Mouse (Mus musculus): ENCODE data around the gene Smurf2.
"Not testable (repeated sequence)": the region's sequence is repeated elsewhere in the genome, so short reads cannot be mapped to it uniquely, and the experiment has no call there.

Smurf2 gene

DNA sequence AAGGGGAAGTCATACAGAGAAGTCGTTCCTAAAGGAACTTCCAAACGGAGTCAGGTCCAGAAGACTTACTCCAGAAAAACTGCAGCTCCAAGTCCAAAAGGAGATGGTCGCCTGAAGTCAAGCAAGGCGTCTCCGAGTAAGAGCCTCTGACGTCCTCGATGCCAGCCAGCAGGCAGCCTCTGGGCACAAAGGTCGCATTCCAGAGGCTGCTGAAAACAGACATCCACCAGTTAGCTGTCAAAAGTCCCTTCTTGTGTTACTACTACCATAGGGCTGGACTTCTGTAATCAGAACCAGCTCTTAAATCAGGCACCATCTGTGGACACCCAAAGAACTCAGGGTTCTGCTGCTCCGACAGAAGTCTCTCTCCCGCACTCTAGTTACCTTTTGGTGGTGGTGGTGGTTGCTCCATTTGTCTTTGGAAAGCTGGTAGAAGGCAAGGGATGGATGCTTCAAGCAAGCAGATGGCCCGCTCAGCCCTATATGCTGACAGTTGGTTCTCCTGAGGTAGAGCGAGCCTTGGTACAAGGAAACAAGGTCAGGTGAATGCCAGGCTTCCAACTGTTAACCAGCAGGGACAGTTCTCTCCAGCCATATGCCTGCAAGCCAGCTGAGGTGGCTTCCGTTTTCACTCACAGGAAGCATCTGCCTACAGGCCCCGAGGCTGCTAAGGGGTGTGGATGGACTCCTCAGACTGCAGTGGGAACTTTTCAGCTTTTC is 105.8 kb downstream of the Smurf2 start:
- no peak for DNase-seq (ENCODE audit: low read depth, low spot score)

DNA sequence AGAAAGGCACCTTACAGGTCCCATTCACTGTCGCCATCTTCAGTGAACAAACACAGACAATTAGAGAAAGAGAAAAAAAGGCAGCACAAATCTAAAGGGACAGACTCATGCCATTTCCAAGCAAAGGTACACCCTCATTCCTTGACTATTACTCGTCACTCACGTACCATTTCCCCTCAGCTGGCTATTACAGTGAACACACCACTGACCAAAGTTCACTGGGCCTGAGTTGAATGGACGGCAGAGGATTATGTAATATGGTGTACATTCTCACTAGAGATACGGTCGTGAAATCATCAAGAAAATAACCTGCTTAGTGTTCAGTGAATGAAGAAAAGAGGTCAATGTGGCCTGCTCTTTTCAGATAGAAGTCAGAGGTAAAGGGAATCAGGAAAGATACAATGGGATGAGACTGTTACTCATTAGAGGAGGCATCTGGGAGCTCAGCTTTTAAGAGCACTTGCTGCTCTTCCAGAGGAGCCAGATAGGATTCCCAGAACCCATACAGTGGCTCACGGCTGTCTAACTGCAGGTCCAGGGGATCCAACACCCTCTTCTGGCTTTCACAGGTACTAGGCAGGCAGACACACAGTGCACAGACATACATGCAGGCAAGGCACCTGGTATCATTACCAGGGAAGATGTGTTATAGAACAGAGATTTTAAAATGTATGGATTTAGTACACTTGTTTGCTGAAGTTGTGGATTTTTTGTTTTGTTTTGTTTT is 107.9 kb downstream of the Smurf2 start:
- DNase-seq (ENCODE audit: low read depth, low spot score) = no peak

DNA sequence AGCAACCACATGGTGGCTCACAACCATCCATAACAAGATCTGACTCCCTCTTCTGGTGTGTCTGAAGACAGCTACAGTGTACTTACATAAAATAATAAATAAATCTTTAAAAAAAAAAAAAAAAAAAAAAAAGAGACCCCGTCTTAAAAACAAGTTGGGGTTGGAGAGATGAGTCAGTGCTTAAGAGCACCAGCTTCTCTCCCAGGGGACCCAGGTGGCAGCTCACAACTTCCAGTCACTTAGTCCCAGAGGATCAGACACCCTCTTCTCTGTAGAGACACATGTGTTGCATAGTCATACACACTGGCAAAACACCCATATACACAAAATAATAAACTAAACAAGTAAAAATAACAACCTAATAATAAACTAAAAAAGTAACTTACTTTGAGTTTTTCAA is 113.1 kb downstream of the Smurf2 start:
- not testable (repeated sequence) for DNase-seq (ENCODE audit: low read depth, low spot score)

DNA sequence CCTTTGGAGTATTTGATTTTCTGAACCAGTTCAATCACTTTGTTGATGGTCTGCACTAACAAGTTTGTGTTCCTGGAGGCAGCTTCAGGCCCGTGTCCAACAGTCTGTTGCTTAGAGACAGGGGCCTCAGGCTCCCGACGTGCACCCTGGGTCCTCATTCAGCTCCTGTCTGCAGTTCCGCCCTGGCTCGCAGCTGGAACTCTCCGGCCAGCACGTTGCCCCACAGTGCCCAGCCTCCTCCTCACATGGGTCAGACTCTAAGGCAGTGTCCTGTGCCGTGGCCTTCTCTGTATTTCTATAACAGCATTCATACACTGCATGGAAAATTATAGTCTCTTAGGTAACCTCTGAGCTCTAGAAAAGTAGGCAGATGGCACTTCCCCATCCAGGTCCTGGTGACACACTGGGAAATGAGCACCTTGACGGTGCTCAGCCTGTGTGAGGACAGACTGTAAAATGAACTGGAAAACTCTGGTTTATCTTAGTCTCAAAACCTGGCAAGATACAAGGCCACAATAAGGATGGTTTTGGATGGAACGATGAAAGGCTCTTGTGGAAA is 118.4 kb downstream of the Smurf2 start:
- no peak for DNase-seq (ENCODE audit: low read depth, low spot score)

DNA sequence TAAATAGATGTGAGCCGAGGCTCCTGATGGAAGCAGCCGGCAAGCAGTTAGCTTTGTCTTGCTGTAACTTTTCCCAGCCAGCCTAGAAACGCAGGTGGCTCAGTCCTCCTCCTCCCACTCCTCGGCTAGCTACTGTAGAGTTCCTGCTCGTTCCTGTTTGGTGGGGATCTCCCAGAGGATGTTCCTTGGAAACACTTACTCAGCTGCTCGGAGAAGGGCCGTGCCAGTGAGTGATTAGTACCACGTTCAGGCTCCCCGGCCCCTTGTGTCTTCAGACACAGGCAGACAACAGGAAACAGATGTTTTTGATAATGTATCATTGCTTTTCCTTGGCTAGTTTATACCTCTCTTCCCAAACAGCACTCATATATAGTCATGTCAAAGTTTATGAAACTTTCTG is 124.8 kb downstream of the Smurf2 start:
- no peak for DNase-seq (ENCODE audit: low read depth, low spot score)

DNA sequence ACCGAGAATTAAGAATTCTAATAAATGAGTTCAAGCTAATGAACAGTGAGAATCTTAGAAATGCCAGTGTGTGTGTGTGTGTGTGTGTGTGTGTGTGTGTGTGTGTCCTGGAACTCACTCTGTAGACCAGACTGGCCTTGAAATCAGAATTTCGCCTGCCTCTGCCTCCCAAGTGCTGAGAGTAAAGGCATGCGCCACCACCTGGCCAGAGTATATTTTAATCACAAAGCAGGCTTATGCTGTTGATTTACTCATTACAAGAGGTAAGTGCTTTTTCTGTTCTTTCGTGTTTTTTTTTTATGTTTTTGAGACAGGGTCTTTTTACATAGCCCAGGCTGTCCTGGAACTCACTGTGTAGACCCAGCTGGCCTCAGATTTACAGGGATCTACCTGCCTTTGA is 126.7 kb downstream of the Smurf2 start:
- DNase-seq (ENCODE audit: low read depth, low spot score) = no peak

DNA sequence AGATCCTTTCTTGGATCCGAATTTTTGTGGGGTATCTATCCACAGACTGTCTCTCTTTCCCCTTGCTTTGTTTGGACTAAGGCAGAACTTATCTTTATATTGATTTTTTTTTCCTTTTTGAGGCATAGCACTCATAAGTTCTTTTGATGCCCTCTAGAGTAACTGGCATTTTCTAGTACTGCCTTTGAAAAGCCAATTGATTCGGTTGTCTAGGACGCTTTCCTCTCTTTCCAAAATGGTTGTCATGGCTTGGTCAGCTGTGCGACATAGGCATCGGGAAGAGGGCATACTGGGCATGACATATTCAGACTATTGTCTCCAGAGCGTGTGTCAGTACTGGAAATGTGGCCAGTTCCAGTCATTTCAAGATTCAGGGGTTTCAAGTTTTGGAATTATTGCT is 130.9 kb downstream of the Smurf2 start:
- DNase-seq (ENCODE audit: low read depth, low spot score) = no peak

DNA sequence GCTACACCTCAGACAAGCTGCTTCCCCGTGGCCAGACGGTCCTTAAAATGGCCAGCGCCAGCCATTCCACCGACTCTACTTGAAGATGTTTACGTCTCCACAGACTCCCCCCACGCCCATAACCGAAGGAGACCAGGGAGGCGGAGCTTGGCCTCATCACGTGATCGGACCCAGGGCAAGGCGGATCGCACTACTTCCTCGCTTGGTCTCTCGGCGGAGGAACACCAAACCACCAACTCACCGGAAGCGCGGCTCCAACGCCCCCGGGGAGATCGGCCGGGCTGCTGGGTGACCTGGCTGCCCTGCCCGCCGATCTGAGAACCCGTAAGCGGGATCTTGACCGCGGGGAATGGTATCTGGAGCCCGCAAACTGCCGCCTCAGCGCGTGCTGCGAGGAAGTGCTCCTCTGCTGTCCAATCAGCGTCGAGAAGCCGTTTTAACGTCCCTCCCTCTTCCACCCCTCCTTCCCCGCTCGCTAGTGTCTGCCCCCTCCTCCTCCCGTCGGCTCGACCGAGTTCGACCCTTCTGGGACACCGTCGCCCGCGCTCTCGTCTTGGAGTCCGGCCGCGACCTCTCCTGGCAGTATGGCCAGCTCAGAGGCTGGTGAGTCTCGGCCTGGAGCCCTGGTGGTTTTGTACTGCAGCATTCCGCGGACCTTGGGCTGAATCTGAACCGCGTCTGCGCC is 131.6 kb downstream of the Smurf2 start, which contains the start of the genes Ddx5 and Cep95:
Ddx5 (minus strand) TSS at position 411 of the 685 bp plus-strand sequence.
Cep95 (plus strand) TSS at position 478 of the 685 bp plus-strand sequence.
- DNase-seq (ENCODE audit: low read depth, low spot score) = peak; percentile 97

DNA sequence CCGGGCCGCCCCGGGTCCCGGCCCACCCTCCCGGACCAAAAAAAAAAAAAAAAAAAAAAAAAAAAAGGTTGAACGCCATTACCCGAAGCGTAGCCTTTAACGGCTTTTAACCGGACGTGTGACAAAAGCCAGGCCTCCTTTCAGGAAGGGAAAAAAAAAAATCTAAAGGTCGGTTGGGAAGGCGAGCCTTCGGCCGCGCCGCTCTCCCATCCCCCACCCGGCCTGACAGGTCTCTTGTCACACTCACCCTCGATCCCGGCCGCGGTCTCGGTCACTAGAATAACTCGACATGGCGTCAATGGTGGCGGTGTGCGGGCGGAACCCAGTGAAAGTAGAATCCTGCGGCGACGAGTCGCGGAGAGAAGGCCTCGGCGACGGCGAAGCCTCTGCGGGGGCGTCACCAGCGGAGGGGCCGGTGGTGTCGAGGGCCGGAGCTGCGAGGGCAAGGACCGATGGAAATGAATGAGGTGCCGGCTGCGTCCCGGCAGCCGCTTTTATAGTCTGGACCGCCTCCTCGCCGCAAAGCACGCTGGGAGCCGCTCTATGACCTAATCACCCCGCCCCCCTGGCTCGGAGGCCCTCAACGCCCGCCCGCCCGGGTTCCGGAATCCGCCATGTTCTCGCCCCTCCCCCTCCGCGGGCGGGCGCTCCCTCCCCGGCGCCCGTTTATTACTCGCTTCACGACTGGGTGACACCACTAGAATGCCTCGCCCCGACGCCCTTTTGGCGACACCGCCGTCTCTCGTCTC is 132.3 kb downstream of the Smurf2 start:
- DNase-seq (ENCODE audit: low read depth, low spot score) = peak; percentile 96

DNA sequence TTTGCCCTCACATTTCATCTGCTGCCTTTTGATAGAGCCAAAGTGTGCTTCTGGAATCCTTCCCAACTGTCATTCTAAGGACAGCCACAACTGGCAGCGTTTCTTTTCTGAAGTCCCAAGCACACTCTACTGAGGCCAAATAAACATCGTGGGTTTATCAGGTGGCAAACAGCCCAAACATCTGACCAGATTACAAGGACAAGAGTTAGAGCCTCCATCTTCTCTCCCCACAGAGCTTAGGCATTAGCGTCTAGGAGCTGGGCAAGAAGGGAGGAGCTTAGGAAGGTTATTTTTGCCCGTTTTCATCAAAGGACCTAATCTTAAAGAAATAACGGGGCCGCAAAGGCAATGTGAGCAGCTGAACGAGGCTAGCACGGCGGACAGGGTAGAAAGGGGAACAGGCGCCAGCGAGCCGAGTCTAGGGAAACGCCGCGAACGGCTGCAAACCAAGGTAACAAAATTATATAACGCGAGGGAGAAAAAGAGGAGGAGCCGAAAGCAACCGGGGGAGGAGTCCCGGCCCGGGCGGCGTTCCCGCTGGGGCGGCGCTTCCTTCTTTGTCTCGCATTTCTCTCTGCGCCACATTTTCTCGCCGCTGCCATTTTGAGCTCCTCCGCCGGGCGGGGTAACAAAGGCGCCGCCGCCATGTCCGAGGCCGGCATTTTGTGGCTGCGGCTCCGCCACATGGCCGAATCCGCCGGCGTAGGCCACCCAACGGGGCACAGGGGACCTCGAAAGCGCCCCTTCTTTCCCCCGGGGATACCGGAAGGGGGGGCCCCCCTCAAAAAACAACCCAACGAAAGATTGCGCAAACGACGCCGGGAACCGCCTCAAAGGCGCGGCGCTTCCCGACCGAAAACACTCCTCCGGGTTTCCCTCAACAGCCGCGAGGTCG is 133.1 kb downstream of the Smurf2 start:
- peak; percentile 81 for DNase-seq (ENCODE audit: low read depth, low spot score)

DNA sequence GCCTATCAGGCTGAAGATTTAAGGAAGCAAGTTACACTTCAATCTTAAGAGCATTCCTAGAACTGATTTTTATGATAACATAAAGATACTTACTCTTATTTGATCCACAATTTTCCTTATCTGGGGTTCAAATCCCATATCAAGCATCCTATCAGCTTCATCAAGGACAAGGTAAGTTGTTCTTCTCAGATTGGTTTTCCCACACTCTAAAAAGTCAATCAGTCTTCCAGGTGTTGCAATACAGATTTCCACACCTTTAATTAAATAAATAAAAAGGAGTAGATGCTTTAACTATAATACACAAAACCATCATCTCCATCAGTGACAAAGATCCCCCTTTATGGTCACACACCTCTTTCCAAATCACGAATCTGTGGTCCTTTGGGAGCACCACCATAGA is 135.5 kb downstream of the Smurf2 start:
- no peak for DNase-seq (ENCODE audit: low read depth, low spot score)

DNA sequence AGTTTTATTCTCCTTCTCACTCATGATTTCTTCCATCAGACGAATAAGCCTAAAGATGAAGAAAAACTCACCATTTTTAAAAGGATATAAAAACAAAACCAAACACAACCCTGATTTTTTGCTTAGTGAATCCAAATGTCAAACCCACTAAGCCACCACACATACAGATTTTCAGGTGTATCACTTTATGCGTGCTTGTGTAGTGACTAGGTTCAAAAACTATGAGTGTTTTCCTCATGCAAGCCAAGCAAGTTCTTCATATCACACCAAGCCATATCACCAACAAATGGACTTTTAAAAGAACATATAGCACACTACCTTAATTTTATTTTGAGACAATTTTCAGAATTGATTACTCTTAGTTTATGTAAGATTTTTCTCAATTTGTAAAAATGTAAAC is 136.0 kb downstream of the Smurf2 start:
- no peak for DNase-seq (ENCODE audit: low read depth, low spot score)

DNA sequence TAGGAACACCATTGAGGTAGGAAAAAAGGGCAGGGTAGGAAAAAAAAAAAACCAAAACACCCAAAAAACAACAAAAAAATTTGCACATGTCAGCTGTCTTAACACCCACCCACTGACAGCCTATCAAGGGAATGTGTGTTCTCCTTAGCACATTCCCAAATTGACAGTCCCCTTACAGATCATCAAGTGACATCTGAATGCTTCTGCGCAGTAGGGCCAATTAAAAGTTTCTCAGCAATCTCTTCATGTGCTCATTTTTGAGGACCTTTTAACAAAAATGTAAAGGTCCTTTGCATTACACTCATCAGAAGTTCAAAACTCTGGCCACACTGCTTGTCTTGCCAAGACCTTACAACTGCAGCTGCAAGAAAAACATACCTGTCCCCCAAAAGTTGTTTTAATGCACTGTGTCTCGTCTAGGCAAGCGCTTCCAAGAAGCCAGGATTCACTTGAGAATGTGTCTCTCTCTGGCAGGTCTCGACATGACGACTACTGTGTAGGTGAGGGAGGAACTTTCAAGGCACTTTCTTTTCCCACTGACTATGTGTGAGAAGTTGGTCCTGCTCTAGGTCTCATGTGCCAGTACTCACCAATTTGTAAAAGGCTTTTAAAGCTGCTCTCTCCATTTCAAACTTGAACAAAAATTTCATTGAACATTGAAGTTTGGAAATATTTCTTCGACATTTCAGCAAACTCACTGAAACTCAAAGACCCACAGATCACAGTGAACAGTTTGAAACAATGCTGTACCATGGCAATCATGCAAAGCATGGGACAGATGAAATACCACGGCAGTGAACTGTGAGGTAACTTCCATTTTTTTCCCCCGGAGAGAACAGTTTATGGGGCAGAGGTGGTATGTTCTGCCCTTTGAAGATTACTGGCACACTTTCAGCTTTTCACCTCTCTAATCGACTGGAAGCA is 137.4 kb downstream of the Smurf2 start:
- no peak for DNase-seq (ENCODE audit: low read depth, low spot score)

DNA sequence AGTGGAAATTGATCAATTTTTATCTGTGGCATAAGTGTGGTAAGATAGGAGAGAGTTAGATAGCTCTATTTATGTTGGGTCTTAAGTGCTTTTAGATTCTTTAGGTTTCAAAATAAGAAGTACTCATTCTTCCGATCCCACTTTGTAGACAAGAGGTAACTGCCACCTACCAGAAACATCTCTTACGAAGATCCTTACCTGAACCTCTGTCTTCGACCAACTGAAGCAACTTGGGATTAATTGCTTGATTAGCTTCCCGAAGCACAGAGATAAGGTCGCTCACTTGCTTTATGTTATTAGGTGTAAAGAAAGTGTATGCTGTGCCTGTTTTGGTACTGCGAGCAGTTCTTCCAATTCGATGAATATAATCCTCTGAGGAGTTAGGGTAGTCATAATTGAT is 138.2 kb downstream of the Smurf2 start:
- DNase-seq (ENCODE audit: low read depth, low spot score) = not testable (repeated sequence)

DNA sequence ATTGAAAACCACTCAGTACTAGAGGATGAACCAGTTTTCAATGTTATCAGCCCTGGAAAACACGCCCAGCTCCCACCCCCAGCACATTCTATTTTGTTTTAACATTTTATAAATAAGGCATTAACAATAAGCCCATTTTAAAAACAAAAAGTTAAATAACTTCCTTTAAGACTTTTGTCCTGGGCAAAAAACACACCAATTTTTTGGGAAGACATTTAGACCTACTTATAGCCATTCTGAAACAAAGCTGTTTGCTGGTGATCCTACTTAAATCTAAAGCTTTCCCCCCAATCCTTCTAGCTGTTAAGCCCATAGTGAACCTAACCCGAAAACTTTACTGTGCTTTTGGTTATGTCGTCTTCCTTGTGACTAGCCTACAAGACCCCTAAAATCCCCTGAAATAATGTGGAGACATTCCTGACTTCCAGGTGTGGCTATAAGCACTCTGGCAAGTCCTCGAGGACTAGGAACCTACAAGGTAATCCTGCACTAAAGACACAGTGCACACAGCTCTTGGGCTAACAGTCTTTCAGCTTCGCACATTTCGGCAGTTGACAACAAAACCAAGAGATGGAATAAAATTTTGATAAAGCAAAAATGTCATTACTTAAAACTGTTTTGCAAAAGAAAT is 139.8 kb downstream of the Smurf2 start:
- no peak for DNase-seq (ENCODE audit: low read depth, low spot score)

DNA sequence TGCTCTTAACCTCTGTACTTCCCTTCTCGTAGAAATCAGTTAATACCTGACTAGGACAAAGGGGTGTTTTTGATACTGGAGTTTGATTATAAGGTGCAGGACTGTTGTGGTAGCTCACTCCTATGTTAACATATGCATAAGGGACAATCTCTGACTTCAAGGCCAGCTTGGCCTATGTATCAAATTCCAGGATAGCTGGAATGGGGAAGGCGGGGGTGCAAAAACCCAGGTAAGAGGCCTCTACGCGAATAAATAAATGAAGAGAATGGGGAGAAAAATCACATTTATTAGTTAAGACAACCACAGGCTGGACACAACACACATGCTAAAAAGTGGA is 140.5 kb downstream of the Smurf2 start:
- no peak for DNase-seq (ENCODE audit: low read depth, low spot score)

DNA sequence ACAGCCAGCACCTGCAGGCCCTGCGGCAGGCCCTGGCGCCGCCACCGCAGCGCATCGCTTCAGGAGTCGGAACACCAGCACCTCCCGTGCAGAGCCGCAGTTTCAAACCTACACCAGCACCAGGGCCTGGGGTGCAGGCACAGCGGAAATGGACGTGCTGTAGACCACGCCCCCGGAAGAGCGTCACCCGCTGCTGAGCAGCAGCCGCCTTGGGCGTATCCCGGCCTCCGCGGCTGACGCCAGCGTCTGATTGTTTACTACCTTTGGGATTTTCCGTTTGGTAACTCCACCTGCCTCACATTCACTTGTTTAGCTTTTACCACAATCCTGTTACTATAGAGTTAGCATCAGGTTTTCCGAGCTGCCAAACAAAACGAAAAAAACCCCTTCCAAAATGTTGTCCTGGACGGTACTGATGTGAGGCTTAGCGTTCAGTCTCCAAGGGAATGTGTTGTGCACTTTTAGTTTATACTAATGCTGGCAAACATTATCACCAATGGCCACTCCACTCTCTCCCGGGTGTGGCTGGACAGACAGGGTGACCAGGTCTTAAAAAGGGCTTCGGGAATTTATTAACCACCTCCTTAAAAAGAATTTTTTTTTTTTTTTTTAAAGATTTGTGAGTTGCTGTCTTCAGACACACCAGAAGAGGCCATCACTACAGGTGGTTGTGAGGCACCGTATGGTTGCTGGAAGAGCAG is 141.0 kb downstream of the Smurf2 start, which contains the start of gene Polg2:
Polg2 (minus strand) TSS at position 150 of the 701 bp plus-strand sequence.
- DNase-seq (ENCODE audit: low read depth, low spot score) = peak; percentile 95
